In the genomic region with DNA sequence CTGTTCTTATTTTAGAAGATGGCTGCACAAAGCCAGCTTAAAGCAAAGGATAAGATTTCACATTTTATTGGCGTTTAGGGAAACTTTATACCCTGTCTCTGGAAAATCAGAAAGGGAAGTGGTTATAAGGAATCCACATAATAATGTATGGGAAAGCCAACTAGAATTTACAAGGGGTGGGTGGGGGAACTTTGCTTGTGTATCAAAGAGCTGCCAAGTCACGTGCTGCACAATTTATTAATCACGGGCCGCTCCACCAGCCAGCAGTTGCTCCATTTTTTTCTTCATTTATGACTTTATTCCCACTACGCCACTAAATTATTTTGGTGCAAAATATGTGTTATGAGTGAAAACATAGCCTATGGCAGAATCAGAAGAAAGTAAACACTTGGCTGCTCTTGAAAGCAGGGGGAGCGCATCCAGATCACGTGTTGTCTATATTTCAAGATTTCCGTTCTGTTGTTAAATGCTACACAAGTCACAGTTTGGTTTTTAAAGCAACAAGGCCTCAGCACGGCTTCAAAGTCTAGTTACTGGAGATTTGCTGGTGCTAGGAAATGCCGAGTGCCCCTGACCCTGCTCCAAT, we compare ENCODE assay signal across 18 mouse cellular contexts.
DNase-seq lines count a peak whose midpoint lies in the region; ATAC-seq and TF ChIP-seq lines count a peak whose summit lies in the region.
"Had no signal": no experiment of that assay in that cellular context is flagged by ENCODE, and none has a peak within 500 bp of the region (broad histone marks: within the 10 kb centered on the region; RNA-seq: fewer than 3 reads in every experiment).

No protein-coding gene starts in this region.

- intact Hi-C loops in gastrocnemius, adult 2 months (cut with DNase I) = no loop called here

- no peak for DNase-seq in gastrocnemius, adult 2 months
- no peak for DNase-seq in gastrocnemius, adult 18-20 months (ENCODE audit: low spot score)
- no peak for DNase-seq in limb, embryonic 10.5 days (ENCODE audit: low spot score)
- DNase-seq in kidney, postnatal 14 days = peak; percentile 14
- DNase-seq in yolk sac, embryonic 10.5 days (ENCODE audit: low spot score) = no peak
- DNase-seq in urinary bladder, postnatal 4 days (ENCODE audit: low spot score in 2 of 2) = no peak
- DNase-seq: cerebellum, adult 9-10 months; gastrocnemius, postnatal 10 days; heart, adult 11 months; liver, embryonic 13.5 days; thymus, postnatal 25 days had no signal

- H3K4me2 ChIP-seq in limb, embryonic 12.5 days = peak overlapping the region; percentile 15
- H3K4me2 ChIP-seq: heart, embryonic 13.5 days; hindbrain, embryonic 14.5 days; intestine, embryonic 15.5 days; liver, embryonic 13.5 days; lung, embryonic 15.5 days; midbrain, embryonic 13.5 days had no signal

- 0 out of 2 replicates have a peak overlapping the region, but pooled peaks have one; percentile 11 for H3K4me3 ChIP-seq in gastrocnemius, adult 2 months
- no peak overlapping the region for H3K4me3 ChIP-seq in limb, embryonic 12.5 days (replicated peaks)
- H3K4me3 ChIP-seq in limb, embryonic 10.5 days = no peak overlapping the region
- H3K4me3 ChIP-seq: forebrain, embryonic 10.5 days; heart, embryonic 13.5 days; intestine, embryonic 15.5 days; liver, embryonic 13.5 days; lung, embryonic 15.5 days; midbrain, embryonic 13.5 days had no signal

- no peaks in the 10 kb centered on the region for H3K27me3 ChIP-seq in limb, embryonic 12.5 days
- no peaks in the 10 kb centered on the region for H3K27me3 ChIP-seq in limb, embryonic 10.5 days (ENCODE audit: low read depth, poor library complexity, severe bottlenecking)
- H3K27me3 ChIP-seq: heart, embryonic 13.5 days; intestine, embryonic 15.5 days; liver, embryonic 13.5 days; lung, embryonic 15.5 days; midbrain, embryonic 13.5 days had no signal

- TF ChIP-seq CTCF in gastrocnemius, adult 2 months (IDR thresholded peaks at IDR 0.05) = no peak

- WGBS in limb, embryonic 12.5 days = 43% methylated on average over 10 of the region's 10 CpGs
- 80% methylated on average over 10 of the region's 10 CpGs for WGBS in limb, embryonic 10.5 days

- H3K9me3 ChIP-seq in limb, embryonic 12.5 days = no peaks in the 10 kb centered on the region
- no peaks in the 10 kb centered on the region for H3K9me3 ChIP-seq in limb, embryonic 10.5 days (replicated peaks)
- H3K9me3 ChIP-seq: forebrain, embryonic 10.5 days; heart, embryonic 13.5 days; intestine, embryonic 15.5 days; liver, embryonic 13.5 days; lung, embryonic 15.5 days; midbrain, embryonic 13.5 days had no signal

- peak; percentile 66 for ATAC-seq in limb, embryonic 12.5 days (ENCODE audit: insufficient number of reproducible peaks, insufficient read depth, low FRiP score, low TSS enrichment, low read depth)
- ATAC-seq: intestine, embryonic 15.5 days; midbrain, embryonic 13.5 days had no signal

- H3K36me3 ChIP-seq in limb, embryonic 12.5 days = no peaks in the 10 kb centered on the region
- H3K36me3 ChIP-seq in limb, embryonic 10.5 days = no peaks in the 10 kb centered on the region
- H3K36me3 ChIP-seq: forebrain, embryonic 10.5 days; heart, embryonic 13.5 days; intestine, embryonic 15.5 days; liver, embryonic 13.5 days; lung, embryonic 15.5 days; midbrain, embryonic 13.5 days had no signal

- H3K9ac ChIP-seq in limb, embryonic 12.5 days (replicated peaks) = no peak overlapping the region
- H3K9ac ChIP-seq: heart, embryonic 13.5 days; hindbrain, embryonic 14.5 days; intestine, embryonic 15.5 days; liver, embryonic 13.5 days; lung, embryonic 15.5 days; midbrain, embryonic 13.5 days had no signal

- H3K27ac ChIP-seq in gastrocnemius, adult 2 months = no peak overlapping the region
- H3K27ac ChIP-seq in limb, embryonic 12.5 days = peak overlapping the region; percentile 75
- H3K27ac ChIP-seq in limb, embryonic 10.5 days = no peak overlapping the region
- H3K27ac ChIP-seq: forebrain, embryonic 10.5 days; heart, embryonic 13.5 days; hindbrain, embryonic 14.5 days; intestine, embryonic 15.5 days; liver, embryonic 13.5 days; lung, embryonic 15.5 days; midbrain, embryonic 13.5 days had no signal

- peaks cover 5% of the 10 kb centered on the region for H3K4me1 ChIP-seq in limb, embryonic 12.5 days (replicated peaks)
- no peaks in the 10 kb centered on the region for H3K4me1 ChIP-seq in limb, embryonic 10.5 days
- H3K4me1 ChIP-seq: forebrain, embryonic 10.5 days; intestine, embryonic 15.5 days; liver, embryonic 13.5 days; lung, embryonic 15.5 days; midbrain, embryonic 13.5 days had no signal
